Mouse (Mus musculus): ENCODE measurements at regions not wholly inside any gene's neighbourhood (a gene's known extent, or its start where the extent isn't known, plus 50 kb on each side); places are given as distances from the start of the nearest gene placed in this dataset.

GRCm38 (mm10) chr9:47474776-47475175, 55.2 kb upstream of the Cadm1 start:
- ATAC-seq (ENCODE audit: low FRiP score, low read depth), result no peak
- DNase-seq (ENCODE audit: low spot score), result no peak
- H3K27ac ChIP-seq (replicated peaks; ENCODE audit: low read depth, low read length), result no peak overlapping the region
- no peaks in the 10 kb centered on the region for H3K36me3 ChIP-seq (ENCODE audit: control insufficient read depth, insufficient read depth, low read length)
- no peak overlapping the region for H3K4me2 ChIP-seq (replicated peaks; ENCODE audit: low read depth, low read length, severe bottlenecking)
- H3K9ac ChIP-seq (ENCODE audit: low read depth, low read length, severe bottlenecking), result no peak overlapping the region
- H3K9me3 ChIP-seq (ENCODE audit: control insufficient read depth, low read length), result no peaks in the 10 kb centered on the region
- no peaks in the 10 kb centered on the region for H3K27me3 ChIP-seq (ENCODE audit: control insufficient read depth, insufficient read depth, low read length)
- WGBS, result 21% methylated on average over 5 of the region's 5 CpGs
- H3K4me1 ChIP-seq (ENCODE audit: control insufficient read depth, insufficient read depth, low read length), result no peaks in the 10 kb centered on the region
- no peak overlapping the region for H3K4me3 ChIP-seq (replicated peaks; ENCODE audit: low read length)
- no peak for TF ChIP-seq POLR2A (IDR thresholded peaks at IDR 0.05; ENCODE audit: borderline replicate concordance, extremely low read depth, insufficient read depth, insufficient read length)

- ATAC-seq (ENCODE audit: low FRiP score, low read depth) (no peak), DNase-seq (ENCODE audit: low spot score) (no peak)
- TF ChIP-seq POLR2A (IDR thresholded peaks at IDR 0.05; ENCODE audit: borderline replicate concordance, extremely low read depth, insufficient read depth, insufficient read length), result no peak
- 80% methylated on average over 2 of the region's 2 CpGs for WGBS
- H3K9ac ChIP-seq (ENCODE audit: low read depth, low read length, severe bottlenecking), result no peak overlapping the region
- H3K4me1 ChIP-seq (ENCODE audit: control insufficient read depth, insufficient read depth, low read length), result no peaks in the 10 kb centered on the region
- no peak overlapping the region for H3K4me2 ChIP-seq (replicated peaks; ENCODE audit: low read depth, low read length, severe bottlenecking)
- H3K9me3 ChIP-seq (ENCODE audit: control insufficient read depth, low read length), result no peaks in the 10 kb centered on the region
- no peak overlapping the region for H3K4me3 ChIP-seq (replicated peaks; ENCODE audit: low read length)
- H3K27me3 ChIP-seq (ENCODE audit: control insufficient read depth, insufficient read depth, low read length), result no peaks in the 10 kb centered on the region
- no peaks in the 10 kb centered on the region for H3K36me3 ChIP-seq (ENCODE audit: control insufficient read depth, insufficient read depth, low read length)
- H3K27ac ChIP-seq (replicated peaks; ENCODE audit: low read depth, low read length), result no peak overlapping the region
Observed at GRCm38 (mm10) chr9:47477889-47478288, 52.1 kb upstream of the Cadm1 start.
